Mouse (Mus musculus) MEL (cell line): ENCODE results near the gene Slc5a4b. TPM values are rescaled to one million over a fixed set of nuclear protein-coding genes. Genes with fewer than 3 reads are reported as not detected.
A peak's percentile ranks its signal among the peaks of the same experiment; 100 is the strongest.

ENCODE experiments used
- DNase-seq: peaks from one replicate; pipeline ENCODE4 v3.0.0; 2011; ENCODE audit warnings: low read depth, low spot score
- H3K27ac ChIP-seq: 2 replicates; pipeline ENCODE4 v1.5.1; 2012; ENCODE audit warnings: low read depth, mild to moderate bottlenecking, control low read depth, low read length, moderate library complexity; ENCODE audit not compliant: control insufficient read depth
- H3K27me3 ChIP-seq, 2 experiments: fragments of 150-350 bp in 1 of 2; sonication (generic) in 1 of 2; 2 replicates each; pipeline ENCODE4 v1.6.1; 2012; ENCODE audit warnings: low read length in 2 of 2, mild to moderate bottlenecking in 2 of 2, improper control_type of control experiment in 1 of 2, moderate library complexity in 1 of 2; ENCODE audit not compliant: insufficient read depth in 2 of 2, control insufficient read depth in 1 of 2
- H3K36me3 ChIP-seq, 2 experiments: 2 replicates each; pipeline ENCODE4 v1.6.1; 2012 to 2014; ENCODE audit warnings: low read length in 2 of 2, improper control_type of control experiment in 1 of 2, inconsistent platforms in 1 of 2, mild to moderate bottlenecking in 1 of 2; ENCODE audit not compliant: insufficient read depth in 2 of 2, control insufficient read depth in 1 of 2
- H3K4me1 ChIP-seq, 2 experiments: fragments of 150-350 bp in 1 of 2; sonication (generic) in 1 of 2; 2 replicates each; pipeline ENCODE4 v1.6.1; 2012; ENCODE audit warnings: low read length in 2 of 2, improper control_type of control experiment in 1 of 2, mild to moderate bottlenecking in 1 of 2; ENCODE audit not compliant: insufficient read depth in 2 of 2, control insufficient read depth in 1 of 2
- H3K4me3 ChIP-seq, 2 experiments: fragments of 150-350 bp in 1 of 2; sonication (generic) in 1 of 2; 2 replicates each; pipeline ENCODE4 v1.5.1; 2012; ENCODE audit warnings: low read depth in 2 of 2, low read length in 2 of 2, mild to moderate bottlenecking in 2 of 2, moderate library complexity in 2 of 2, control low read depth in 1 of 2, improper control_type of control experiment in 1 of 2; ENCODE audit not compliant: control insufficient read depth in 1 of 2, insufficient read depth in 1 of 2
- H3K79me2 ChIP-seq: 2 replicates; pipeline ENCODE4 v1.6.1; 2012; ENCODE audit warnings: mild to moderate bottlenecking, low read length, moderate library complexity; ENCODE audit not compliant: control insufficient read depth, poor library complexity, insufficient read depth
- H3K9ac ChIP-seq: 2 replicates; pipeline ENCODE4 v1.6.1; 2012; ENCODE audit warnings: low read depth, mild to moderate bottlenecking, control low read depth, low read length, moderate library complexity; ENCODE audit not compliant: control insufficient read depth, poor library complexity, severe bottlenecking
- H3K9me3 ChIP-seq: fragments of 150-350 bp; sonication (generic); replicated peaks from 2 replicates; pipeline ENCODE4 v1.6.1; 2012; ENCODE audit warnings: mild to moderate bottlenecking, low read length, improper control_type of control experiment, moderate library complexity; ENCODE audit not compliant: insufficient read depth
- CHD1 ChIP-seq: IDR thresholded peaks from 2 replicates; pipeline ENCODE4 v1.6.1; 2012; ENCODE audit warnings: low read depth, mild to moderate bottlenecking, inconsistent platforms, low read length, improper control_type of control experiment
- CHD2 ChIP-seq: IDR thresholded peaks from 2 replicates; pipeline ENCODE4 v1.6.1; 2011; ENCODE audit warnings: low read length, improper control_type of control experiment
- CTCF ChIP-seq, 3 experiments: IDR thresholded peaks in 2 of 3; conservative IDR thresholded peaks in 1 of 3; 2 replicates each; pipeline ENCODE4 v1.5.1; 2011 to 2012; ENCODE audit warnings: low read length in 3 of 3, low read depth in 2 of 3, mild to moderate bottlenecking in 2 of 3, improper control_type of control experiment in 1 of 3, inconsistent platforms in 1 of 3, mixed read lengths in 1 of 3, moderate library complexity in 1 of 3; ENCODE audit not compliant: control insufficient read depth in 1 of 3, insufficient read depth in 1 of 3, poor library complexity in 1 of 3, severe bottlenecking in 1 of 3
- E2F4 ChIP-seq: IDR thresholded peaks from 2 replicates; pipeline ENCODE4 v1.6.1; 2011; ENCODE audit warnings: low read depth, low read length, improper control_type of control experiment, borderline replicate concordance
- ELF1 ChIP-seq: IDR thresholded peaks from 2 replicates; pipeline ENCODE4 v1.6.1; 2014; ENCODE audit warnings: low read depth, mild to moderate bottlenecking, inconsistent platforms, low read length, improper control_type of control experiment, moderate library complexity
- EP300 ChIP-seq, 2 experiments: IDR thresholded peaks; 2 replicates each; pipeline ENCODE4 v1.6.1; 2011; ENCODE audit warnings: improper control_type of control experiment in 2 of 2, low read length in 2 of 2, low read depth in 1 of 2, mild to moderate bottlenecking in 1 of 2
- GABPA ChIP-seq: IDR thresholded peaks from 2 replicates; pipeline ENCODE4 v1.6.1; 2012; ENCODE audit warnings: low read depth, mild to moderate bottlenecking, inconsistent platforms, low read length, improper control_type of control experiment, moderate library complexity
- HCFC1 ChIP-seq: IDR thresholded peaks from 2 replicates; pipeline ENCODE4 v1.6.1; 2012; ENCODE audit warnings: low read depth, mild to moderate bottlenecking, inconsistent platforms, low read length, improper control_type of control experiment, moderate library complexity
- JUND ChIP-seq: IDR thresholded peaks from 2 replicates; pipeline ENCODE4 v1.6.1; 2011; ENCODE audit warnings: low read depth, mild to moderate bottlenecking, improper control_type of control experiment, low read length
- MAX ChIP-seq: IDR thresholded peaks from 2 replicates; pipeline ENCODE4 v1.6.1; 2011; ENCODE audit warnings: low read length, improper control_type of control experiment
- NRF1 ChIP-seq: IDR thresholded peaks from 2 replicates; pipeline ENCODE4 v1.6.1; 2014; ENCODE audit warnings: low read depth, mild to moderate bottlenecking, inconsistent platforms, low read length, improper control_type of control experiment, moderate library complexity; ENCODE audit not compliant: poor library complexity, insufficient read depth, severe bottlenecking
- POLR2AphosphoS2 ChIP-seq: IDR thresholded peaks from 2 replicates; pipeline ENCODE4 v1.6.1; 2011; ENCODE audit warnings: low read length, improper control_type of control experiment
- POLR2AphosphoS5 ChIP-seq: IDR thresholded peaks from 2 replicates; pipeline ENCODE4 v1.6.1; 2012; ENCODE audit warnings: low read depth, borderline replicate concordance, mild to moderate bottlenecking, inconsistent platforms, low read length, moderate library complexity, mixed read lengths
- RAD21 ChIP-seq: IDR thresholded peaks from 2 replicates; pipeline ENCODE4 v1.6.1; 2011; ENCODE audit warnings: mild to moderate bottlenecking, low read depth, low read length, improper control_type of control experiment
- RCOR1 ChIP-seq: IDR thresholded peaks from 2 replicates; pipeline ENCODE4 v1.6.1; 2012; ENCODE audit warnings: low read depth, mild to moderate bottlenecking, inconsistent platforms, low read length, improper control_type of control experiment
- SIN3A ChIP-seq: IDR thresholded peaks from 2 replicates; pipeline ENCODE4 v1.6.1; 2012; ENCODE audit warnings: low read length, improper control_type of control experiment, inconsistent platforms
- TAL1 ChIP-seq: IDR thresholded peaks from 2 replicates; pipeline ENCODE4 v1.6.1; 2012; ENCODE audit warnings: mild to moderate bottlenecking, inconsistent platforms, low read length, moderate library complexity, mixed read lengths
- TBP ChIP-seq: IDR thresholded peaks from 2 replicates; pipeline ENCODE4 v1.8.0; 2011; ENCODE audit warnings: low read depth, low read length, improper control_type of control experiment
- polyA plus RNA-seq, 2 experiments: library from polyadenylated mRNA; stranded (reverse) in 1 of 2; unstranded in 1 of 2; fragments of >175 nt in 1 of 2; fragments of >200 nt in 1 of 2; gene quantifications; 2 replicates each; pipeline versions ENCODE4 v1.2.1 to v1.2.4; 2012; ENCODE audit warnings: low replicate concordance in 2 of 2, low read depth in 1 of 2; ENCODE audit not compliant: insufficient read length in 2 of 2, insufficient read depth in 1 of 2, missing spikeins in 1 of 2
- total RNA-seq: library from RNA; depleted of rRNA; stranded (reverse); fragments of 300-350 nt; gene quantifications from 2 replicates; pipeline ENCODE4 v1.2.3, GENCODE M21; 2012

Gene Slc5a4b
- total and polyA plus RNA-seq, 3 experiments, result 0.03 TPM; not detected in 2

DNA sequence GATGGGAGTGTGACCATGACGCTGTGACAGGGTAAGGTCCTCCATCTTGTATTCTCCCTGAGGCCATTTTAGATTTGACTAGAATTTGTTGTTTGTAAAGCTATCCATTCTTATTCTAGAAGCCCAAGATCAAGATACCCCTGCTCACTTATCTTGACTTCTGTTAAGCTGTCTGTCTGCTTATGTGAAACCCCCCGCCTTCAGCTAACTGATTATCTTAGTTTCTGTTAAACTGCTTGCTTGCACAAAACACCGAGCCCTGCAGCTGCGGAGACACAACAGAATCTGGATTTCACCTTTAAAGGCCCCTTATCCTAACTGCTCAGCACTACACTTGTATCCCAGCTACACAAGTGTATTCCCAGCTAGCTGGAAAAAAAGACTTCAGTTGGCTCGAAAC, 73.8 kb downstream of the Slc5a4b start (continued):
- TF ChIP-seq POLR2AphosphoS5, result no peak
- TF ChIP-seq HCFC1, result no peak
- no peak for TF ChIP-seq GABPA
- TF ChIP-seq POLR2AphosphoS2, result no peak
- TF ChIP-seq E2F4, result no peak
- TF ChIP-seq CHD2, result no peak
- TF ChIP-seq RCOR1, result no peak
- TF ChIP-seq, all 39 proteins: peak for 3

DNA sequence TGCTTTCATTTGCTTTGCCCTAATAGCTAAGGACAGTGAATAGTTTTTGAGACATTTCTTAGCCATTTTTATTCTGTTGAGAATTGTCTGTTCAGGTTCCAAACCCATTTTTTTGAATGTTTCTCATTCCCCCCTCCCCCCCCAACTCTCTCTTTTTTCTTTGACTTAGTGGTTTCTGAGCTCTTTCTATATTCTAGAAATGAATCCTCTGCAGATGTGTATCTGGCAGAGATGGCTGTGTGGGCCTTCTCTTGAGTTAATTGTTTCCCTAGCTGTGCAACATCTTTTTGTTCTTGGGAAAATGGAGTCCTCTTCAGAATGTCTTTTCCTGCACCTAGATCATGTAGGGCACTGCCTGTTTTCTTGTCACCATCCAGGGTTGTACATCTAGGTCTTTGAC, 75.5 kb downstream of the Slc5a4b start:
- no peaks in the 10 kb centered on the region for H3K27me3 ChIP-seq
- no peak for TF ChIP-seq CTCF (IDR thresholded peaks at IDR 0.05 in 2 of 3, conservative IDR thresholded peaks at IDR 0.05 in 1 of 3; ENCODE audit: control insufficient read depth in 1 of 3, insufficient read depth in 1 of 3, low read depth in 2 of 3, low read length in 3 of 3, poor library complexity in 1 of 3, severe bottlenecking in 1 of 3)
- TF ChIP-seq RAD21, result no peak
- no peak for TF ChIP-seq SIN3A
- no peak for TF ChIP-seq TAL1
- no peak for TF ChIP-seq MAX
- TF ChIP-seq JUND, result no peak
- TF ChIP-seq, all 39 proteins: peak for 0
- H3K27ac ChIP-seq, result no peak overlapping the region
- H3K4me1 ChIP-seq, result peaks cover 4 to 10% of the 10 kb centered on the region in 2 experiments
- DNase-seq, result no peak
- H3K9ac ChIP-seq, result no peak overlapping the region
- peaks cover 33% of the 10 kb centered on the region for H3K79me2 ChIP-seq
- H3K4me3 ChIP-seq, result no peak overlapping the region
- H3K9me3 ChIP-seq, result no peaks in the 10 kb centered on the region
- H3K36me3 ChIP-seq, result peaks cover 10 to 22% of the 10 kb centered on the region in 2 experiments

DNA sequence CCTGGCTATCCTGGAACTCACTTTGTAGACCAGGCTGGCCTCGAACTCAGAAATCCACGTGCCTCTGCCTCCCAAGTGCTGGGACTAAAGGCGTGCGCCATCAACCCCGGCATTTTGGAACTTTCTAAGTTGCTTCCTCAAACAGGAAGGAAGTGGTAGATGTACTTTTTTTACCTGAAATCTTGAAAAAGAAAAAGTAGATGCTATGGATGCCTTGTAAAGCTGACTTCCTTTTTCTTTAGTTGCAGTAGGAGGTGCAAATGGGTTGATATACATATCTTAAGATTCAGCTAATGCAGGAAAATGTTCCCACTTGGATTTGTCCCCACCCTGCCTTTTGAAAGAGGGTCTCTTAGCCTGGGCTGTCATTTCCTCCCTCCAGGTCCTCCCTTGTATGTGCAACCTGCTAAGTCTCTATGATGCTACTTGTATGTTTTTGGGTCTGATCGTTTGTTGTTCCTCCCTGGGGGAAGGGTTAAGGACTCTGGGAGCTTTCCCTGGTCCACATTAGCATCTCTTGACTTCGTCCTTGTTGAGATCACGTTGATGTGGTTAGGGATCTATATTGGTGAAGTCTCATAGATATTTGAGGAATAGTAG, 76.7 kb downstream of the Slc5a4b start:
- Histone ChIP-seq H3K27ac (no peak overlapping the region), H3K27me3 (no peaks in the 10 kb centered on the region), H3K9me3 (no peaks in the 10 kb centered on the region), H3K36me3 (peaks cover 9 to 22% of the 10 kb centered on the region in 2 experiments), H3K79me2 (peaks cover 33% of the 10 kb centered on the region), H3K4me1 (peaks cover 4 to 10% of the 10 kb centered on the region in 2 experiments), H3K9ac (no peak overlapping the region)
- DNase-seq, result peak; percentile 24
- TF ChIP-seq EP300 (IDR thresholded peaks at IDR 0.05; ENCODE audit: low read depth in 1 of 2, low read length in 2 of 2), result no peak
- no peak for TF ChIP-seq CHD1
- no peak for TF ChIP-seq NRF1
- no peak for TF ChIP-seq CHD2
- TF ChIP-seq E2F4, result no peak
- TF ChIP-seq POLR2AphosphoS5, result no peak
- no peak for TF ChIP-seq TBP
- TF ChIP-seq MAX, result no peak
- TF ChIP-seq RCOR1, result no peak
- no peak for TF ChIP-seq ELF1
- TF ChIP-seq, all 39 proteins: peak for 0
- no peak overlapping the region for H3K4me3 ChIP-seq
